Mouse (Mus musculus): ENCODE measurements around the gene Gga3.

Gga3 gene

GRCm38 (mm10) chr11:115630532-115631504 lies 27.0 kb upstream of the Gga3 start:
- no peak for DNase-seq (ENCODE audit: low spot score)

GRCm38 (mm10) chr11:115629734-115630531 lies 26.1 kb upstream of the Gga3 start:
- no peak for DNase-seq (ENCODE audit: low spot score)

- DNase-seq (ENCODE audit: low spot score), result no peak
Observed at GRCm38 (mm10) chr11:115628465-115629101, 24.7 kb upstream of the Gga3 start.

GRCm38 (mm10) chr11:115627705-115628464 lies 24.0 kb upstream of the Gga3 start, which contains the start of gene Slc25a19:
Gene Slc25a19, minus strand, starts transcription at chr11:115628295.
- peak; percentile 99 for DNase-seq (ENCODE audit: low spot score)

- no peak for DNase-seq (ENCODE audit: low spot score)
Observed at GRCm38 (mm10) chr11:115626824-115627616, 23.2 kb upstream of the Gga3 start.

GRCm38 (mm10) chr11:115625877-115626276 lies 22.0 kb upstream of the Gga3 start:
- DNase-seq (ENCODE audit: low spot score), result no peak

- no peak for DNase-seq (ENCODE audit: low spot score)
Observed at GRCm38 (mm10) chr11:115623487-115624070, 19.7 kb upstream of the Gga3 start.

- DNase-seq (ENCODE audit: low spot score), result no peak
Observed at GRCm38 (mm10) chr11:115619949-115620348, 16.1 kb upstream of the Gga3 start.

GRCm38 (mm10) chr11:115618732-115619516 lies 15.1 kb upstream of the Gga3 start:
- DNase-seq (ENCODE audit: low spot score), result no peak

- no peak for DNase-seq (ENCODE audit: low spot score)
Observed at GRCm38 (mm10) chr11:115618001-115618400, 14.2 kb upstream of the Gga3 start.

GRCm38 (mm10) chr11:115616893-115617292 lies 13.0 kb upstream of the Gga3 start:
- no peak for DNase-seq (ENCODE audit: low spot score)

- no peak for DNase-seq (ENCODE audit: low spot score)
Observed at GRCm38 (mm10) chr11:115616371-115616770, 12.5 kb upstream of the Gga3 start.

GRCm38 (mm10) chr11:115615875-115616274 lies 12.0 kb upstream of the Gga3 start:
- DNase-seq (ENCODE audit: low spot score), result no peak

- no peak for DNase-seq (ENCODE audit: low spot score)
Observed at GRCm38 (mm10) chr11:115615108-115615825, 11.4 kb upstream of the Gga3 start.

GRCm38 (mm10) chr11:115614346-115615107 lies 10.7 kb upstream of the Gga3 start:
- no peak for DNase-seq (ENCODE audit: low spot score)

GRCm38 (mm10) chr11:115613138-115613945 lies 9.5 kb upstream of the Gga3 start:
- no peak for DNase-seq (ENCODE audit: low spot score)
